Mouse (Mus musculus) liver, embryonic 12.5 days (tissue): Measurements from ENCODE around the gene Ttc33. TPM values are rescaled to one million over a fixed set of nuclear protein-coding genes. Genes with fewer than 3 reads are reported as not detected.

Experiments used
- ATAC-seq: fragments of 200-750 bp; cut with Nextera tagmentation; 2 replicates; pipeline ENCODE4 v1.8.0; 2017; ENCODE audit warnings: moderate number of reproducible peaks, mild to moderate bottlenecking, moderate library complexity
- H3K27ac ChIP-seq: fragments of 300-500 bp; sonication (generic); 2 replicates; pipeline ENCODE4 v1.5.1; 2016; ENCODE audit warnings: mild to moderate bottlenecking
- H3K27me3 ChIP-seq: fragments of 300-500 bp; sonication (generic); replicated peaks from 2 replicates; pipeline ENCODE4 v1.6.1; 2016; ENCODE audit warnings: mild to moderate bottlenecking, moderate library complexity
- H3K36me3 ChIP-seq: fragments of 300-500 bp; sonication (generic); 2 replicates; pipeline ENCODE4 v1.6.1; 2016; ENCODE audit warnings: mild to moderate bottlenecking, moderate library complexity
- H3K4me1 ChIP-seq: fragments of 300-500 bp; sonication (generic); 2 replicates; pipeline ENCODE4 v1.6.1; 2016
- H3K4me2 ChIP-seq: fragments of 300-500 bp; sonication (generic); 2 replicates; pipeline ENCODE4 v1.6.1; 2016; ENCODE audit warnings: mild to moderate bottlenecking, moderate library complexity
- H3K4me3 ChIP-seq: fragments of 300-500 bp; sonication (generic); 2 replicates; pipeline ENCODE4 v1.5.1; 2016; ENCODE audit warnings: mild to moderate bottlenecking, moderate library complexity
- H3K9ac ChIP-seq: fragments of 300-500 bp; sonication (generic); 2 replicates; pipeline ENCODE4 v1.6.1; 2016; ENCODE audit warnings: mild to moderate bottlenecking, moderate library complexity
- H3K9me3 ChIP-seq: fragments of 300-500 bp; sonication (generic); replicated peaks from 2 replicates; pipeline ENCODE4 v1.6.1; 2016; ENCODE audit warnings: mild to moderate bottlenecking, moderate library complexity
- WGBS: fragments of 180-500 bp; shearing (Covaris S2); methylation state at CpG from one replicate; pipeline ENCODE4 v1.1.7; 2016; ENCODE audit not compliant: insufficient replicate concordance; 5-methylcytosine and 5-hydroxymethylcytosine counted together
- polyA plus RNA-seq: library from polyadenylated mRNA; unstranded; fragments of >200 nt; fragmentation: Nextera tagmentation; extraction: Ambion mirVana; gene quantifications from 2 replicates; pipeline ENCODE4 v1.2.1, GENCODE M21; 2016

Ttc33 gene
- polyA plus RNA-seq, 1 experiment from 2014 or later = 18.9 TPM

GRCm38 (mm10) chr15:5243959-5244905 lies 58.9 kb downstream of the Ttc33 start, which contains the start of gene Ptger4:
Ptger4 (minus strand) TSS chr15:5244187.
- Histone ChIP-seq H3K4me1 (peaks cover 55% of the 10 kb centered on the region), H3K9ac (peak within 1 kb of the TSS; percentile 78), H3K27ac (0 out of 2 replicates have a peak within 1 kb of the TSS, but pooled peaks have one; percentile 30), H3K4me2 (peak within 1 kb of the TSS; percentile 100), H3K4me3 (peak within 1 kb of the TSS; percentile 72), H3K27me3 (peaks cover 43% of the 10 kb centered on the region), H3K36me3 (no peaks in the 10 kb centered on the region), H3K9me3 (no peaks in the 10 kb centered on the region)
- ATAC-seq = peak; percentile 94
- 2% methylated on average over 61 of the region's 61 CpGs for WGBS

GRCm38 (mm10) chr15:5250182-5250581 lies 64.9 kb downstream of the Ttc33 start:
- Histone ChIP-seq H3K27me3 (peaks cover 10% of the 10 kb centered on the region), H3K4me2 (no peak overlapping the region), H3K4me1 (no peaks in the 10 kb centered on the region), H3K36me3 (no peaks in the 10 kb centered on the region), H3K9me3 (no peaks in the 10 kb centered on the region), H3K9ac (no peak overlapping the region), H3K4me3 (no peak overlapping the region), H3K27ac (no peak overlapping the region)
- 65% methylated on average over 4 of the region's 4 CpGs for WGBS
- no peak for ATAC-seq

- Histone ChIP-seq H3K27ac (no peak overlapping the region), H3K4me1 (peaks cover 18% of the 10 kb centered on the region; the same call in 1 of the 2 replicates), H3K4me3 (no peak overlapping the region), H3K4me2 (no peak overlapping the region), H3K36me3 (no peaks in the 10 kb centered on the region), H3K27me3 (no peaks in the 10 kb centered on the region), H3K9ac (no peak overlapping the region), H3K9me3 (no peaks in the 10 kb centered on the region)
- 68% methylated on average over 5 of the region's 5 CpGs for WGBS
- ATAC-seq = no peak
Measured at GRCm38 (mm10) chr15:5260183-5260582, 74.9 kb downstream of the Ttc33 start.

GRCm38 (mm10) chr15:5261004-5261403 lies 75.7 kb downstream of the Ttc33 start:
- Histone ChIP-seq H3K4me3 (no peak overlapping the region), H3K27ac (peak overlapping the region; percentile 45), H3K4me2 (peak overlapping the region; percentile 8; the same call in 1 of the 2 replicates), H3K9ac (no peak overlapping the region), H3K27me3 (no peaks in the 10 kb centered on the region), H3K36me3 (no peaks in the 10 kb centered on the region), H3K4me1 (peaks cover 18% of the 10 kb centered on the region; the same call in 1 of the 2 replicates), H3K9me3 (no peaks in the 10 kb centered on the region)
- ATAC-seq = peak; percentile 98
- 21% methylated on average over 3 of the region's 3 CpGs for WGBS

- Histone ChIP-seq H3K27ac (no peak overlapping the region), H3K27me3 (no peaks in the 10 kb centered on the region), H3K4me3 (no peak overlapping the region), H3K36me3 (no peaks in the 10 kb centered on the region), H3K9me3 (no peaks in the 10 kb centered on the region), H3K4me2 (no peak overlapping the region), H3K4me1 (peaks cover 18% of the 10 kb centered on the region; the same call in 1 of the 2 replicates), H3K9ac (no peak overlapping the region)
- WGBS = 82% methylated on average over 13 of the region's 13 CpGs
- ATAC-seq = no peak
Measured at GRCm38 (mm10) chr15:5262095-5262667, 76.9 kb downstream of the Ttc33 start.

- Histone ChIP-seq H3K36me3 (no peaks in the 10 kb centered on the region), H3K27me3 (no peaks in the 10 kb centered on the region), H3K4me2 (no peak overlapping the region), H3K4me1 (peaks cover 18% of the 10 kb centered on the region; the same call in 1 of the 2 replicates), H3K4me3 (no peak overlapping the region), H3K27ac (no peak overlapping the region), H3K9ac (no peak overlapping the region), H3K9me3 (no peaks in the 10 kb centered on the region)
- 74% methylated on average over 10 of the region's 10 CpGs for WGBS
- ATAC-seq = no peak
Measured at GRCm38 (mm10) chr15:5262874-5263504, 77.7 kb downstream of the Ttc33 start.

GRCm38 (mm10) chr15:5266095-5266494 lies 80.8 kb downstream of the Ttc33 start:
- Histone ChIP-seq H3K36me3 (no peaks in the 10 kb centered on the region), H3K4me3 (no peak overlapping the region), H3K9me3 (no peaks in the 10 kb centered on the region), H3K27me3 (no peaks in the 10 kb centered on the region), H3K4me2 (no peak overlapping the region), H3K4me1 (peaks cover 6% of the 10 kb centered on the region; the same call in 1 of the 2 replicates), H3K27ac (no peak overlapping the region), H3K9ac (no peak overlapping the region)
- ATAC-seq = no peak
- 74% methylated on average over 3 of the region's 3 CpGs for WGBS

Other genes starting within 250 kb of the Ttc33 start
- gene C7, start 121.8 kb upstream of the Ttc33 start, polyA plus RNA-seq = not detected in 2 replicates
- gene Card6, start 77.0 kb upstream of the Ttc33 start, polyA plus RNA-seq = 0.85 and 1.0 TPM in 2 replicates
- gene Rpl37, start 68.9 kb upstream of the Ttc33 start, polyA plus RNA-seq = 532 and 540 TPM in 2 replicates
- gene Prkaa1, start 41.7 kb upstream of the Ttc33 start, polyA plus RNA-seq = 21.3 and 22.3 TPM in 2 replicates
- 2.6 and 2.8 TPM in 2 replicates for gene Ptger4, start 58.7 kb downstream of the Ttc33 start, polyA plus RNA-seq